Mouse (Mus musculus): ENCODE data around the gene Grm8. TPM values are rescaled to one million over a fixed set of nuclear protein-coding genes. Genes with fewer than 3 reads are reported as not detected.
A peak's percentile ranks its signal among the peaks of the same experiment; 100 is the strongest.

The Grm8 gene
- total and polyA plus RNA-seq, 3 experiments, result 0.42 to 0.52 TPM; not detected in 1

DNA sequence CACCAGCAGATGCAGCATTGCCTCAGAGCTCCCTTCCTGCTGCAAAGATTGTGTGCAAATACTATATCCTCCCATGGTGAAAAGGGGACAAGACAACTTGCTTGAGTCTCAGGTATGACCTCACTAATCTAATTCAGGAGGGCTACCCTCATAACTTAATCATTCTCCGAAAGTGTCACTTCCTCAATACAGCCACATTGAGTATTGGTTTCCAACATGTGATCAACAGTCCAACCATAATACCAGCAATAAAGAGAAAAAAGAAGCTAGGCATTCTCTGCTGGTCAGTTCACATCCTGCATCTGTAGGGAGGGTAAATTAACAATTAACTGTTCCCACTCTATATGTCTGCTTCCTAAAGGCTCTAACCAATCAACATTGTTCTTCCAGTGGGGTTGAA lies 94.2 kb downstream of the Grm8 start:
- TF ChIP-seq SIN3A (IDR thresholded peaks at IDR 0.05; ENCODE audit: low read length) (no peak), RCOR1 (IDR thresholded peaks at IDR 0.05; ENCODE audit: low read depth, low read length) (no peak), TCF12 (IDR thresholded peaks at IDR 0.05; ENCODE audit: low read depth, low read length) (no peak), MXI1 (IDR thresholded peaks at IDR 0.05; ENCODE audit: low read depth, low read length) (no peak), NELFE (IDR thresholded peaks at IDR 0.05; ENCODE audit: low read depth, low read length) (no peak), SMC3 (IDR thresholded peaks at IDR 0.05; ENCODE audit: low read depth, low read length) (no peak)
- no peak for DNase-seq (ENCODE audit: low read depth, low spot score)
- Histone ChIP-seq H3K27ac (ENCODE audit: control insufficient read depth, low read depth, low read length) (no peak overlapping the region), H3K36me3 (ENCODE audit: control insufficient read depth in 1 of 2, insufficient read depth in 2 of 2, low read length in 2 of 2) (no peaks in the 10 kb centered on the region), H3K9ac (ENCODE audit: control insufficient read depth, low read depth, low read length, poor library complexity, severe bottlenecking) (no peak overlapping the region), H3K4me3 (ENCODE audit: control insufficient read depth in 1 of 2, insufficient read depth in 1 of 2, low read depth in 2 of 2, low read length in 2 of 2) (no peak overlapping the region), H3K4me1 (ENCODE audit: control insufficient read depth in 1 of 2, insufficient read depth in 2 of 2, low read length in 2 of 2) (no peaks in the 10 kb centered on the region), H3K9me3 (replicated peaks; ENCODE audit: insufficient read depth, low read length) (no peaks in the 10 kb centered on the region), H3K27me3 (ENCODE audit: control insufficient read depth in 1 of 2, insufficient read depth in 2 of 2, low read length in 2 of 2) (no peaks in the 10 kb centered on the region), H3K79me2 (ENCODE audit: control insufficient read depth, insufficient read depth, low read length, poor library complexity) (no peaks in the 10 kb centered on the region)

DNA sequence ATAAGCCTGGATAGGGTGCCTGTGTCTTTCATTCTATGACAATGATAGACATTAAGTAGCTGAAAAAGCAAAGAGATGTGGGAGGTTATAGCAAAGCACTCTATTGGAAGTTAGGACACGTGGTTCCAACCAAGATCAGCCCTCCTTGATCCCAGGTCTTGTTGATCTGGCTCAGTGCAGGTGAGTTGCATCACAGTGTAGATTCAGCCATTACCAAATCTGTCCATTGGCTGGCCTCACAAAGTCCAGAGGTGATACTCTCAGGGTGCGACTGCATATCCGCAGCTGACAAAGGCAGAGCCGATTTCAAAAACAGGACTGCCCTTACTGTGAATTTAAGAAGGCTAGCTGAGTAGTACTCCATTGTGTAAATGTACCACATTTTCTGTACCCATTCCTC lies 103.0 kb downstream of the Grm8 start:
- Histone ChIP-seq H3K4me3 (ENCODE audit: control insufficient read depth in 1 of 2, insufficient read depth in 1 of 2, low read depth in 2 of 2, low read length in 2 of 2) (no peak overlapping the region), H3K9ac (ENCODE audit: control insufficient read depth, low read depth, low read length, poor library complexity, severe bottlenecking) (no peak overlapping the region), H3K79me2 (ENCODE audit: control insufficient read depth, insufficient read depth, low read length, poor library complexity) (no peaks in the 10 kb centered on the region), H3K27me3 (ENCODE audit: control insufficient read depth in 1 of 2, insufficient read depth in 2 of 2, low read length in 2 of 2) (no peaks in the 10 kb centered on the region; a peak in 1 of 4 replicates), H3K4me1 (ENCODE audit: control insufficient read depth in 1 of 2, insufficient read depth in 2 of 2, low read length in 2 of 2) (no peaks in the 10 kb centered on the region), H3K36me3 (ENCODE audit: control insufficient read depth in 1 of 2, insufficient read depth in 2 of 2, low read length in 2 of 2) (no peaks in the 10 kb centered on the region), H3K9me3 (replicated peaks; ENCODE audit: insufficient read depth, low read length) (no peaks in the 10 kb centered on the region), H3K27ac (ENCODE audit: control insufficient read depth, low read depth, low read length) (no peak overlapping the region)
- no peak for TF ChIP-seq SIN3A (IDR thresholded peaks at IDR 0.05; ENCODE audit: low read length)
- TF ChIP-seq ETS1 (IDR thresholded peaks at IDR 0.05; ENCODE audit: low read depth, low read length), result no peak
- no peak for TF ChIP-seq KAT2A (conservative IDR thresholded peaks at IDR 0.05; ENCODE audit: low read depth, low read length)
- TF ChIP-seq ELF1 (IDR thresholded peaks at IDR 0.05; ENCODE audit: low read depth, low read length), result no peak
- no peak for TF ChIP-seq MAFK (IDR thresholded peaks at IDR 0.05; ENCODE audit: borderline replicate concordance, low read depth, low read length)
- no peak for TF ChIP-seq ZNF384 (IDR thresholded peaks at IDR 0.05; ENCODE audit: low read depth, low read length)
- no peak for TF ChIP-seq ZMIZ1 (IDR thresholded peaks at IDR 0.05; ENCODE audit: low read depth, low read length)
- TF ChIP-seq ZKSCAN1 (IDR thresholded peaks at IDR 0.05; ENCODE audit: low read depth, low read length), result no peak
- TF ChIP-seq MAX (IDR thresholded peaks at IDR 0.05; ENCODE audit: low read length), result no peak
- TF ChIP-seq POLR2AphosphoS2 (IDR thresholded peaks at IDR 0.05; ENCODE audit: low read length), result no peak
- no peak for DNase-seq (ENCODE audit: low read depth, low spot score)

- Histone ChIP-seq H3K27ac (ENCODE audit: control insufficient read depth, low read depth, low read length) (no peak overlapping the region), H3K4me1 (ENCODE audit: control insufficient read depth in 1 of 2, insufficient read depth in 2 of 2, low read length in 2 of 2) (no peaks in the 10 kb centered on the region), H3K9ac (ENCODE audit: control insufficient read depth, low read depth, low read length, poor library complexity, severe bottlenecking) (no peak overlapping the region), H3K27me3 (ENCODE audit: control insufficient read depth in 1 of 2, insufficient read depth in 2 of 2, low read length in 2 of 2) (peaks cover 0 to 2% of the 10 kb centered on the region in 2 experiments; a peak in 1 of 4 replicates), H3K36me3 (ENCODE audit: control insufficient read depth in 1 of 2, insufficient read depth in 2 of 2, low read length in 2 of 2) (no peaks in the 10 kb centered on the region), H3K9me3 (replicated peaks; ENCODE audit: insufficient read depth, low read length) (no peaks in the 10 kb centered on the region), H3K4me3 (ENCODE audit: control insufficient read depth in 1 of 2, insufficient read depth in 1 of 2, low read depth in 2 of 2, low read length in 2 of 2) (no peak overlapping the region), H3K79me2 (ENCODE audit: control insufficient read depth, insufficient read depth, low read length, poor library complexity) (no peaks in the 10 kb centered on the region)
- TF ChIP-seq MEF2A (IDR thresholded peaks at IDR 0.05; ENCODE audit: extremely low read depth, insufficient replicate concordance, low read depth, low read length, poor library complexity, severe bottlenecking) (no peak), MAFK (IDR thresholded peaks at IDR 0.05; ENCODE audit: borderline replicate concordance, low read depth, low read length) (0 out of 2 replicates have a peak, but pooled peaks have one; percentile 71)
- no peak for DNase-seq (ENCODE audit: low read depth, low spot score)
Observed at GRCm38 (mm10) chr6:28017653-28018052, 117.3 kb downstream of the Grm8 start.

All from MEL (cell line).